Mouse (Mus musculus) G1E (cell line): ENCODE results near the gene Shank2.

Experiments
- CTCF ChIP-seq: IDR thresholded peaks from 2 replicates; pipeline ENCODE4 v1.5.1; 2012; ENCODE audit warnings: low read depth, low read length, inconsistent platforms, mixed read lengths
- GATA1 ChIP-seq: IDR thresholded peaks from 2 replicates; pipeline ENCODE4 v1.6.1; 2012; ENCODE audit warnings: borderline replicate concordance, low read length, inconsistent platforms, mixed read lengths
- GATA2 ChIP-seq: IDR thresholded peaks from 2 replicates; pipeline ENCODE4 v1.6.1; 2012; ENCODE audit warnings: low read depth, low read length, inconsistent platforms, borderline replicate concordance
- POLR2AphosphoS5 ChIP-seq: IDR thresholded peaks from 2 replicates; pipeline ENCODE4 v1.6.1; 2012; ENCODE audit warnings: low read depth, low read length, inconsistent platforms; ENCODE audit not compliant: insufficient replicate concordance
- TAL1 ChIP-seq: conservative IDR thresholded peaks from 2 replicates; pipeline ENCODE4 v1.6.1; 2012; ENCODE audit warnings: low read depth, low read length, inconsistent platforms, mixed read lengths

GRCm38 (mm10) chr7:143978741-143979371 is 22.9 kb upstream of the Shank2 start:
- TF ChIP-seq CTCF, result peak; percentile 46; the same call in 1 of the 2 replicates
- TF ChIP-seq TAL1, result no peak
- TF ChIP-seq GATA2, result no peak
- no peak for TF ChIP-seq GATA1
- no peak for TF ChIP-seq POLR2AphosphoS5
